Mouse (Mus musculus): Measurements from ENCODE around the gene Klhl11. TPM values are rescaled to one million over a fixed set of nuclear protein-coding genes. Genes with fewer than 3 reads are reported as not detected.

The Klhl11 gene
- total and polyA plus RNA-seq, 3 experiments: 11.5 to 34.7 TPM; not detected in 1

DNA sequence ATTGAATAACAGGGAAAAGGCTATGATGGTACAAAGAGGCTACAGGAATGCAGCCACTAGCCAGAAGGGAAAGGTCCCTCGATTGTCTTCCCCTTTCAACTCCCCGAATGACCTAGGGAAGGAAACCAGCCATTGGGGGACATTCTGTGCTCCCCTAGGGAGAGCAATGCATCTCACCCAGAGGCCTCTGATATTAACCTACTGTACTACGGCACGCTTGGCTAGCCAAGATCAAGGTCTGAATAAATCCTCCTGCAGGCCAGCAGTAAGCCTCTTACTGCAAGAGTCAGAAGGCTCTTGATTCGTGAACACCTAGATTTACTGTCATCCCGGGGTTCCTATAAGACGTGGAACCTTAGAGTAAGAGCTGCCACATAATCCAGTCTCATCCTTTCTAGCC, 28.1 kb upstream of the Klhl11 start:
- peaks cover 0 to 35% of the 10 kb centered on the region in 2 experiments; a peak in 2 of 4 replicates for H3K36me3 ChIP-seq (ENCODE audit: control insufficient read depth in 1 of 2, insufficient read depth in 2 of 2, low read length in 2 of 2)
- no peak overlapping the region for H3K9ac ChIP-seq (ENCODE audit: control insufficient read depth, low read depth, low read length, poor library complexity, severe bottlenecking)
- H3K79me2 ChIP-seq (ENCODE audit: control insufficient read depth, insufficient read depth, low read length, poor library complexity): no peaks in the 10 kb centered on the region
- no peak for TF ChIP-seq MEF2A (IDR thresholded peaks at IDR 0.05; ENCODE audit: extremely low read depth, insufficient replicate concordance, low read depth, low read length, poor library complexity, severe bottlenecking)
- TF ChIP-seq ZKSCAN1 (IDR thresholded peaks at IDR 0.05; ENCODE audit: low read depth, low read length): no peak
- TF ChIP-seq NELFE (IDR thresholded peaks at IDR 0.05; ENCODE audit: low read depth, low read length): no peak
- no peak for TF ChIP-seq CHD2 (IDR thresholded peaks at IDR 0.05; ENCODE audit: low read length)
- TF ChIP-seq POLR2AphosphoS2 (IDR thresholded peaks at IDR 0.05; ENCODE audit: low read length): no peak
- TF ChIP-seq ZMIZ1 (IDR thresholded peaks at IDR 0.05; ENCODE audit: low read depth, low read length): no peak
- no peak for TF ChIP-seq GATA1 (IDR thresholded peaks at IDR 0.05; ENCODE audit: low read depth, low read length)
- no peak for TF ChIP-seq JUND (IDR thresholded peaks at IDR 0.05; ENCODE audit: low read depth, low read length)
- no peak for TF ChIP-seq KAT2A (conservative IDR thresholded peaks at IDR 0.05; ENCODE audit: low read depth, low read length)
- no peak for TF ChIP-seq SMC3 (IDR thresholded peaks at IDR 0.05; ENCODE audit: low read depth, low read length)
- TF ChIP-seq BHLHE40 (IDR thresholded peaks at IDR 0.05; ENCODE audit: borderline replicate concordance, low read depth, low read length): no peak
- no peak for TF ChIP-seq USF1 (IDR thresholded peaks at IDR 0.05; ENCODE audit: low read depth, low read length)
- no peak for DNase-seq (ENCODE audit: low read depth, low spot score)
- H3K4me3 ChIP-seq (ENCODE audit: control insufficient read depth in 1 of 2, insufficient read depth in 1 of 2, low read depth in 2 of 2, low read length in 2 of 2): no peak overlapping the region
- no peaks in the 10 kb centered on the region for H3K9me3 ChIP-seq (replicated peaks; ENCODE audit: insufficient read depth, low read length)
- H3K27me3 ChIP-seq (ENCODE audit: control insufficient read depth in 1 of 2, insufficient read depth in 2 of 2, low read length in 2 of 2): no peaks in the 10 kb centered on the region
- no peaks in the 10 kb centered on the region for H3K4me1 ChIP-seq (ENCODE audit: control insufficient read depth in 1 of 2, insufficient read depth in 2 of 2, low read length in 2 of 2)
- H3K27ac ChIP-seq (ENCODE audit: control insufficient read depth, low read depth, low read length): no peak overlapping the region

DNA sequence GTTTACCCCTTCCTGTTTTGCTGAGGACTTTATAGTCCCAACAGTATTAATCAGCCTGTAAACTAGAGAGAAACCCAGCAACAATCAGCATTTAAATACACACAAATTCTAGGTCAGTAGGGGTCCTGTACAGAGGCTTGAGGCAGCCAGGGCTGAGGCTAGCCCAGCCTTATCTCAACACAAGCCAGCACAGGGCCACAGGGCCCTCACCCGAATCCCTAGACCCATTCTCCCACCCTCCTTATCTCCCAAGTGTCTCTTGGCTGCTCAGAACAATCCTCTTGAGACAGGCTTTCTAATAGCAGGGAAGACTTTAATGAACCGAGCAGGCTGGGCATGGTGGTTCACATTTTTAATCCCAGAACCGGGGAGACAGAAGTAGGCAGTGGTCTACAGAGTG, 27.7 kb upstream of the Klhl11 start:
- Histone ChIP-seq H3K4me1 (ENCODE audit: control insufficient read depth in 1 of 2, insufficient read depth in 2 of 2, low read length in 2 of 2) (no peaks in the 10 kb centered on the region), H3K27ac (ENCODE audit: control insufficient read depth, low read depth, low read length) (no peak overlapping the region), H3K79me2 (ENCODE audit: control insufficient read depth, insufficient read depth, low read length, poor library complexity) (no peaks in the 10 kb centered on the region), H3K27me3 (ENCODE audit: control insufficient read depth in 1 of 2, insufficient read depth in 2 of 2, low read length in 2 of 2) (no peaks in the 10 kb centered on the region), H3K9me3 (replicated peaks; ENCODE audit: insufficient read depth, low read length) (no peaks in the 10 kb centered on the region), H3K9ac (ENCODE audit: control insufficient read depth, low read depth, low read length, poor library complexity, severe bottlenecking) (no peak overlapping the region), H3K36me3 (ENCODE audit: control insufficient read depth in 1 of 2, insufficient read depth in 2 of 2, low read length in 2 of 2) (peaks cover 0 to 35% of the 10 kb centered on the region in 2 experiments; a peak in 2 of 4 replicates), H3K4me3 (ENCODE audit: control insufficient read depth in 1 of 2, insufficient read depth in 1 of 2, low read depth in 2 of 2, low read length in 2 of 2) (no peak overlapping the region)
- no peak for DNase-seq (ENCODE audit: low read depth, low spot score)
- TF ChIP-seq MAFK (IDR thresholded peaks at IDR 0.05; ENCODE audit: borderline replicate concordance, low read depth, low read length) (no peak), EP300 (IDR thresholded peaks at IDR 0.05; ENCODE audit: low read depth in 1 of 2, low read length in 2 of 2) (no peak), RAD21 (IDR thresholded peaks at IDR 0.05; ENCODE audit: low read depth, low read length) (no peak), MYB (IDR thresholded peaks at IDR 0.05; ENCODE audit: low read depth, low read length) (no peak), RCOR1 (IDR thresholded peaks at IDR 0.05; ENCODE audit: low read depth, low read length) (no peak), CHD1 (IDR thresholded peaks at IDR 0.05; ENCODE audit: low read depth, low read length) (no peak), GATA1 (IDR thresholded peaks at IDR 0.05; ENCODE audit: low read depth, low read length) (no peak), CTCF (IDR thresholded peaks at IDR 0.05 in 2 of 3, conservative IDR thresholded peaks at IDR 0.05 in 1 of 3; ENCODE audit: control insufficient read depth in 1 of 3, insufficient read depth in 1 of 3, low read depth in 2 of 3, low read length in 3 of 3, poor library complexity in 1 of 3, severe bottlenecking in 1 of 3) (no peak), MXI1 (IDR thresholded peaks at IDR 0.05; ENCODE audit: low read depth, low read length) (no peak), ZNF384 (IDR thresholded peaks at IDR 0.05; ENCODE audit: low read depth, low read length) (no peak), USF2 (IDR thresholded peaks at IDR 0.05; ENCODE audit: borderline replicate concordance in 1 of 2, insufficient read depth in 1 of 2, low read depth in 1 of 2, low read length in 2 of 2) (no peak), ZMIZ1 (IDR thresholded peaks at IDR 0.05; ENCODE audit: low read depth, low read length) (no peak), POLR2AphosphoS2 (IDR thresholded peaks at IDR 0.05; ENCODE audit: low read length) (no peak), SMC3 (IDR thresholded peaks at IDR 0.05; ENCODE audit: low read depth, low read length) (no peak), TCF12 (IDR thresholded peaks at IDR 0.05; ENCODE audit: low read depth, low read length) (no peak), ELF1 (IDR thresholded peaks at IDR 0.05; ENCODE audit: low read depth, low read length) (no peak)
